In genomic region chr2:139989907-139990306, GRCm38 (mm10) we compare ENCODE assay signal across 7 mouse cellular contexts.
DNase-seq lines count a peak whose midpoint lies in the region; ATAC-seq and TF ChIP-seq lines count a peak whose summit lies in the region.
"Not testable (repeated sequence)": the region's sequence is repeated elsewhere in the genome, so short reads cannot be mapped to it uniquely, and the experiment has no call there.

No protein-coding gene starts in this region.

- TF ChIP-seq EP300 in heart, adult 2 months (IDR thresholded peaks at IDR 0.05; ENCODE audit: insufficient read depth, low read depth, low read length): not testable (repeated sequence)

- not testable (repeated sequence) for H3K79me2 ChIP-seq in heart, adult 2 months (replicated peaks; ENCODE audit: control insufficient read depth, insufficient read depth, low read length)

- WGBS in heart, adult 2 months: 100% methylated on average over 1 of the region's 1 CpGs
- 85% methylated on average over 1 of the region's 1 CpGs for whole genome bisulfite sequencing in lung, embryonic 14.5 days
- 95% methylated on average over 1 of the region's 1 CpGs for WGBS in thymus, adult 2 months

- peak; percentile 23 for ATAC-seq in activated CD4-positive, CD25-positive, alpha-beta regulatory T cell, adult 4 months
- ATAC-seq in lung, embryonic 14.5 days (ENCODE audit: insufficient read depth): not testable (repeated sequence)

- DNase-seq in 416B (ENCODE audit: low read depth): peak; percentile 12
- peak; percentile 3 to 28 for DNase-seq in CD8-positive naive resting alpha-beta T cell, adult 2 months (ENCODE audit: low read depth in 2 of 2, low spot score in 2 of 2)
- not testable (repeated sequence) for DNase-seq in heart, adult 2 months; layer of hippocampus, adult 2 months (ENCODE audit: low spot score in 2 of 2); lung, embryonic 14.5 days
- DNase-seq in thymus, adult 2 months: peak; percentile 20

- H3K4me2 ChIP-seq in lung, embryonic 14.5 days: not testable (repeated sequence)

- H3K4me3 ChIP-seq in heart, adult 2 months; layer of hippocampus, adult 2 months; lung, embryonic 14.5 days (ENCODE audit: low read depth, low read length); thymus, adult 2 months (ENCODE audit: control insufficient read depth, insufficient read depth, low read length): not testable (repeated sequence)

- not testable (repeated sequence) for H3K9ac ChIP-seq in heart, adult 2 months (ENCODE audit: low read depth, low read length); lung, embryonic 14.5 days

- peak; percentile 48 for TF ChIP-seq CTCF in heart, adult 2 months (IDR thresholded peaks at IDR 0.05)
- TF ChIP-seq CTCF in layer of hippocampus, adult 2 months (conservative IDR thresholded peaks at IDR 0.05): peak; percentile 57
- peak; percentile 33 for TF ChIP-seq CTCF in lung, embryonic 14.5 days (IDR thresholded peaks at IDR 0.05; ENCODE audit: low read depth)
- TF ChIP-seq CTCF in thymus, adult 2 months (IDR thresholded peaks at IDR 0.05; ENCODE audit: borderline replicate concordance, control insufficient read depth, extremely low read depth, insufficient read depth, low read length, poor library complexity): peak; percentile 14; the same call in 1 of the 2 replicates

- not testable (repeated sequence) for H3K9me3 ChIP-seq in lung, embryonic 14.5 days (ENCODE audit: low read depth, low read length)

- H3K4me1 ChIP-seq in heart, adult 2 months (ENCODE audit: control insufficient read depth, insufficient read depth, low read length); lung, embryonic 14.5 days (ENCODE audit: insufficient read depth); thymus, adult 2 months (replicated peaks; ENCODE audit: control insufficient read depth, insufficient read depth, low read length): not testable (repeated sequence)

- intact Hi-C loops in heart, adult 2 months (cut with DNase I): not testable (repeated sequence)

- not testable (repeated sequence) for H3K27ac ChIP-seq in heart, adult 2 months; layer of hippocampus, adult 2 months; lung, embryonic 14.5 days (ENCODE audit: low read depth); thymus, adult 2 months (ENCODE audit: control insufficient read depth, insufficient read depth, low read length)

- not testable (repeated sequence) for H3K27me3 ChIP-seq in heart, adult 2 months (ENCODE audit: control insufficient read depth, insufficient read depth, low read length); lung, embryonic 14.5 days (ENCODE audit: insufficient read depth, low read length); thymus, adult 2 months (ENCODE audit: control insufficient read depth, insufficient read depth, low read length)

- TF ChIP-seq POLR2A in heart, adult 2 months (IDR thresholded peaks at IDR 0.05; ENCODE audit: insufficient read depth, low read depth, low read length); thymus, adult 2 months (IDR thresholded peaks at IDR 0.05; ENCODE audit: control insufficient read depth, extremely low read depth, insufficient read depth, low read length, poor library complexity): not testable (repeated sequence)

- H3K36me3 ChIP-seq in heart, adult 2 months (ENCODE audit: control insufficient read depth, insufficient read depth, low read length); lung, embryonic 14.5 days (ENCODE audit: insufficient read depth); thymus, adult 2 months (ENCODE audit: control insufficient read depth, insufficient read depth, low read length): not testable (repeated sequence)
